Mouse (Mus musculus): ENCODE measurements around the gene Fancc. TPM values are rescaled to one million over a fixed set of nuclear protein-coding genes. Genes with fewer than 3 reads are reported as not detected.
A peak's percentile ranks its signal among the peaks of the same experiment; 100 is the strongest.

Fancc gene
- polyA plus RNA-seq, 1 experiment from 2014 or later: 12.8 TPM

GRCm38 (mm10) chr13:63412662-63413061 is 84.4 kb downstream of the Fancc start:
- ATAC-seq (replicated peaks; ENCODE audit: insufficient number of reproducible peaks, insufficient read depth, low FRiP score, low read depth): no peak
- 93% methylated on average over 4 of the region's 4 CpGs for WGBS

GRCm38 (mm10) chr13:63411310-63412022 is 85.6 kb downstream of the Fancc start:
- Histone ChIP-seq H3K36me3 (no peaks in the 10 kb centered on the region), H3K27ac (0 out of 2 replicates have a peak overlapping the region, but pooled peaks have one; percentile 3), H3K4me3 (no peak overlapping the region), H3K4me1 (replicated peaks) (0 out of 2 replicates have a peak, but pooled peaks cover 9% of the 10 kb centered on the region), H3K9me3 (replicated peaks) (no peaks in the 10 kb centered on the region), H3K9ac (no peak overlapping the region), H3K4me2 (no peak overlapping the region), H3K27me3 (no peaks in the 10 kb centered on the region)
- 54% methylated on average over 4 of the region's 4 CpGs for WGBS
- no peak for ATAC-seq (replicated peaks; ENCODE audit: insufficient number of reproducible peaks, insufficient read depth, low FRiP score, low read depth)

More at GRCm38 (mm10) chr13:63412662-63413061, 84.4 kb downstream of the Fancc start:
- H3K27me3 ChIP-seq: no peaks in the 10 kb centered on the region
- H3K4me3 ChIP-seq: no peak overlapping the region
- no peak overlapping the region for H3K27ac ChIP-seq
- no peaks in the 10 kb centered on the region for H3K9me3 ChIP-seq (replicated peaks)
- H3K36me3 ChIP-seq: no peaks in the 10 kb centered on the region
- no peak overlapping the region for H3K4me2 ChIP-seq
- no peak overlapping the region for H3K9ac ChIP-seq
- 0 out of 2 replicates have a peak, but pooled peaks cover 9% of the 10 kb centered on the region for H3K4me1 ChIP-seq (replicated peaks)

- Histone ChIP-seq H3K9ac (no peak overlapping the region), H3K9me3 (replicated peaks) (no peaks in the 10 kb centered on the region), H3K27ac (no peak overlapping the region), H3K36me3 (no peaks in the 10 kb centered on the region), H3K27me3 (no peaks in the 10 kb centered on the region), H3K4me2 (no peak overlapping the region), H3K4me3 (no peak overlapping the region), H3K4me1 (replicated peaks) (0 out of 2 replicates have a peak, but pooled peaks cover 9% of the 10 kb centered on the region)
- no peak for ATAC-seq (replicated peaks; ENCODE audit: insufficient number of reproducible peaks, insufficient read depth, low FRiP score, low read depth)
- WGBS: 58% methylated on average over 9 of the region's 9 CpGs
Observed at GRCm38 (mm10) chr13:63410578-63411298, 86.3 kb downstream of the Fancc start.

- Histone ChIP-seq H3K4me1 (replicated peaks) (0 out of 2 replicates have a peak, but pooled peaks cover 3% of the 10 kb centered on the region), H3K36me3 (no peaks in the 10 kb centered on the region), H3K4me2 (no peak overlapping the region), H3K27me3 (no peaks in the 10 kb centered on the region), H3K9ac (no peak overlapping the region), H3K27ac (no peak overlapping the region), H3K9me3 (replicated peaks) (no peaks in the 10 kb centered on the region), H3K4me3 (no peak overlapping the region)
- ATAC-seq (replicated peaks; ENCODE audit: insufficient number of reproducible peaks, insufficient read depth, low FRiP score, low read depth): no peak
- 69% methylated on average over 4 of the region's 4 CpGs for WGBS
Observed at GRCm38 (mm10) chr13:63405151-63405550, 91.9 kb downstream of the Fancc start.

GRCm38 (mm10) chr13:63404657-63405056 is 92.4 kb downstream of the Fancc start:
- Histone ChIP-seq H3K27me3 (no peaks in the 10 kb centered on the region), H3K36me3 (no peaks in the 10 kb centered on the region), H3K9ac (no peak overlapping the region), H3K4me3 (no peak overlapping the region), H3K9me3 (replicated peaks) (no peaks in the 10 kb centered on the region), H3K4me1 (replicated peaks) (0 out of 2 replicates have a peak, but pooled peaks cover 3% of the 10 kb centered on the region), H3K4me2 (no peak overlapping the region), H3K27ac (no peak overlapping the region)
- no peak for ATAC-seq (replicated peaks; ENCODE audit: insufficient number of reproducible peaks, insufficient read depth, low FRiP score, low read depth)
- WGBS: 93% methylated on average over 2 of the region's 2 CpGs

- H3K27me3 ChIP-seq: no peaks in the 10 kb centered on the region
- 46% methylated on average over 2 of the region's 2 CpGs for WGBS
- H3K4me1 ChIP-seq (replicated peaks): 0 out of 2 replicates have a peak, but pooled peaks cover 3% of the 10 kb centered on the region
- H3K4me3 ChIP-seq: no peak overlapping the region
- ATAC-seq (replicated peaks; ENCODE audit: insufficient number of reproducible peaks, insufficient read depth, low FRiP score, low read depth): no peak
- no peaks in the 10 kb centered on the region for H3K36me3 ChIP-seq
- H3K9me3 ChIP-seq (replicated peaks): no peaks in the 10 kb centered on the region
- no peak overlapping the region for H3K4me2 ChIP-seq
- H3K27ac ChIP-seq: no peak overlapping the region
- H3K9ac ChIP-seq: no peak overlapping the region
Observed at GRCm38 (mm10) chr13:63402823-63403222, 94.3 kb downstream of the Fancc start.

GRCm38 (mm10) chr13:63400069-63400468 is 97.0 kb downstream of the Fancc start:
- 83% methylated on average over 6 of the region's 6 CpGs for WGBS
- no peak overlapping the region for H3K4me3 ChIP-seq
- H3K9ac ChIP-seq: no peak overlapping the region
- no peaks in the 10 kb centered on the region for H3K9me3 ChIP-seq (replicated peaks)
- H3K4me2 ChIP-seq: no peak overlapping the region
- no peaks in the 10 kb centered on the region for H3K36me3 ChIP-seq
- H3K27me3 ChIP-seq: no peaks in the 10 kb centered on the region
- no peak overlapping the region for H3K27ac ChIP-seq
- ATAC-seq (replicated peaks; ENCODE audit: insufficient number of reproducible peaks, insufficient read depth, low FRiP score, low read depth): no peak
- 0 out of 2 replicates have a peak, but pooled peaks cover 3% of the 10 kb centered on the region for H3K4me1 ChIP-seq (replicated peaks)

- no peak for ATAC-seq (replicated peaks; ENCODE audit: insufficient number of reproducible peaks, insufficient read depth, low FRiP score, low read depth)
Observed at GRCm38 (mm10) chr13:63397420-63397819, 99.7 kb downstream of the Fancc start.

GRCm38 (mm10) chr13:63394304-63395063 is 102.6 kb downstream of the Fancc start:
- no peak for ATAC-seq (replicated peaks; ENCODE audit: insufficient number of reproducible peaks, insufficient read depth, low FRiP score, low read depth)
- Histone ChIP-seq H3K27me3 (no peaks in the 10 kb centered on the region), H3K4me3 (no peak overlapping the region), H3K4me1 (replicated peaks) (no peaks in the 10 kb centered on the region), H3K4me2 (no peak overlapping the region), H3K27ac (no peak overlapping the region), H3K9ac (no peak overlapping the region), H3K9me3 (replicated peaks) (no peaks in the 10 kb centered on the region), H3K36me3 (no peaks in the 10 kb centered on the region)
- WGBS: 74% methylated on average over 7 of the region's 7 CpGs

More at GRCm38 (mm10) chr13:63397420-63397819, 99.7 kb downstream of the Fancc start:
- WGBS: 90% methylated on average over 1 of the region's 1 CpGs
- no peak overlapping the region for H3K27ac ChIP-seq
- no peaks in the 10 kb centered on the region for H3K4me1 ChIP-seq (replicated peaks)
- no peak overlapping the region for H3K4me2 ChIP-seq
- no peaks in the 10 kb centered on the region for H3K9me3 ChIP-seq (replicated peaks)
- no peak overlapping the region for H3K9ac ChIP-seq
- no peaks in the 10 kb centered on the region for H3K36me3 ChIP-seq
- no peaks in the 10 kb centered on the region for H3K27me3 ChIP-seq
- H3K4me3 ChIP-seq: no peak overlapping the region

GRCm38 (mm10) chr13:63385234-63385633 is 111.8 kb downstream of the Fancc start:
- H3K4me2 ChIP-seq: no peak overlapping the region
- H3K36me3 ChIP-seq: no peaks in the 10 kb centered on the region
- H3K27ac ChIP-seq: no peak overlapping the region
- H3K4me3 ChIP-seq: no peak overlapping the region
- WGBS: 89% methylated on average over 2 of the region's 2 CpGs
- no peaks in the 10 kb centered on the region for H3K9me3 ChIP-seq (replicated peaks)
- no peak for ATAC-seq (replicated peaks; ENCODE audit: insufficient number of reproducible peaks, insufficient read depth, low FRiP score, low read depth)
- H3K27me3 ChIP-seq: no peaks in the 10 kb centered on the region
- H3K9ac ChIP-seq: no peak overlapping the region
- H3K4me1 ChIP-seq (replicated peaks): no peaks in the 10 kb centered on the region

GRCm38 (mm10) chr13:63384775-63385174 is 112.3 kb downstream of the Fancc start:
- H3K27me3 ChIP-seq: no peaks in the 10 kb centered on the region
- H3K9me3 ChIP-seq (replicated peaks): no peaks in the 10 kb centered on the region
- H3K36me3 ChIP-seq: no peaks in the 10 kb centered on the region
- no peak overlapping the region for H3K9ac ChIP-seq
- no peak overlapping the region for H3K27ac ChIP-seq
- ATAC-seq (replicated peaks; ENCODE audit: insufficient number of reproducible peaks, insufficient read depth, low FRiP score, low read depth): no peak
- H3K4me2 ChIP-seq: no peak overlapping the region
- H3K4me3 ChIP-seq: no peak overlapping the region
- WGBS: 85% methylated on average over 3 of the region's 3 CpGs
- H3K4me1 ChIP-seq (replicated peaks): no peaks in the 10 kb centered on the region
